Mouse (Mus musculus) layer of hippocampus, adult 9-11 months (tissue): Measurements from ENCODE around the gene Vmn1r165.
"Not testable (repeated sequence)": the region's sequence is repeated elsewhere in the genome, so short reads cannot be mapped to it uniquely, and the experiment has no call there.

ENCODE experiments used
- DNase-seq: peaks from one replicate; pipeline ENCODE4 v3.0.0; 2022

The Vmn1r165 gene

GRCm38 (mm10) chr7:23217032-23217431 is at the start of gene Vmn1r165:
Vmn1r165 (plus strand) TSS chr7:23217332.
- DNase-seq = not testable (repeated sequence)

- DNase-seq = not testable (repeated sequence)
Measured at GRCm38 (mm10) chr7:23251582-23251981, 34.5 kb downstream of the Vmn1r165 start, which contains the start of gene Vmn1r166. Vmn1r166 (minus strand) TSS chr7:23251682.
